Mouse (Mus musculus) E14TG2a.4 (cell line): ENCODE measurements around the gene Tcam1.
A peak's percentile ranks its signal among the peaks of the same experiment; 100 is the strongest.

Experiments
- H3K27me3 ChIP-seq: 2 replicates; pipeline ENCODE4 v1.6.1; 2014; ENCODE audit warnings: low read length, control low read depth; ENCODE audit not compliant: insufficient read depth
- H3K36me3 ChIP-seq: 2 replicates; pipeline ENCODE4 v1.6.1; 2014; ENCODE audit warnings: low read length, control low read depth; ENCODE audit not compliant: insufficient read depth
- H3K4me1 ChIP-seq: replicated peaks from 2 replicates; pipeline ENCODE4 v1.6.1; 2014; ENCODE audit warnings: low read depth, low read length, control low read depth
- H3K4me3 ChIP-seq: replicated peaks from 2 replicates; pipeline ENCODE4 v1.5.1; 2014; ENCODE audit warnings: mild to moderate bottlenecking, low read length
- H3K9me3 ChIP-seq: 2 replicates; pipeline ENCODE4 v1.6.1; 2014; ENCODE audit warnings: low read length, control low read depth
- CTCF ChIP-seq: conservative IDR thresholded peaks from 2 replicates; pipeline ENCODE4 v1.5.1; 2014; ENCODE audit warnings: low read length
- NANOG ChIP-seq: IDR thresholded peaks from 2 replicates; pipeline ENCODE4 v1.6.1; 2014; ENCODE audit warnings: borderline replicate concordance, low read length, mixed read lengths
- POU5F1 ChIP-seq: IDR thresholded peaks from 2 replicates; pipeline ENCODE4 v1.6.1; 2014; ENCODE audit warnings: low read length, borderline replicate concordance

Tcam1 gene

DNA sequence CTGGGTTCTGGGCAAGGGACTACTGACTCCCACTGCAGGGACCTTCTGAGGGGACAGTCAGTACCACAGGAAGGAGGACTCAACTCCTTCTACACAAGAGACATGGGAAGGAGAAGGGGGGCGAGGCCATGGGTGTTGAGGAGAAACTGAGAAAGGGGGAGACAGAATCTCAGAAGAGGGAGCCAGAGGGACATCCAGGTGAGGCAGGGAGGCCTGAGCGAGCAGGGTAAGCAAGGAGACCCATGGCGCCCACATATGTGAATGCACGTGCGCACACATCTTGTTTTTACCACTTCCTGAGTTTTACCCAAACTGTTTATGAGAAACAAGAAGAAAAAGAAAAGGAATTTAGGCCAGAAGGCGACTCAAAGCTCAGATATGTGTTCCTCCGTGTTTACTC is 41.3 kb downstream of the Tcam1 start:
- TF ChIP-seq CTCF: no peak
- peaks cover 37% of the 10 kb centered on the region for H3K4me1 ChIP-seq
- no peak overlapping the region for H3K4me3 ChIP-seq
- H3K27me3 ChIP-seq: peaks cover 49% of the 10 kb centered on the region
- no peaks in the 10 kb centered on the region for H3K9me3 ChIP-seq
- H3K36me3 ChIP-seq: no peaks in the 10 kb centered on the region

DNA sequence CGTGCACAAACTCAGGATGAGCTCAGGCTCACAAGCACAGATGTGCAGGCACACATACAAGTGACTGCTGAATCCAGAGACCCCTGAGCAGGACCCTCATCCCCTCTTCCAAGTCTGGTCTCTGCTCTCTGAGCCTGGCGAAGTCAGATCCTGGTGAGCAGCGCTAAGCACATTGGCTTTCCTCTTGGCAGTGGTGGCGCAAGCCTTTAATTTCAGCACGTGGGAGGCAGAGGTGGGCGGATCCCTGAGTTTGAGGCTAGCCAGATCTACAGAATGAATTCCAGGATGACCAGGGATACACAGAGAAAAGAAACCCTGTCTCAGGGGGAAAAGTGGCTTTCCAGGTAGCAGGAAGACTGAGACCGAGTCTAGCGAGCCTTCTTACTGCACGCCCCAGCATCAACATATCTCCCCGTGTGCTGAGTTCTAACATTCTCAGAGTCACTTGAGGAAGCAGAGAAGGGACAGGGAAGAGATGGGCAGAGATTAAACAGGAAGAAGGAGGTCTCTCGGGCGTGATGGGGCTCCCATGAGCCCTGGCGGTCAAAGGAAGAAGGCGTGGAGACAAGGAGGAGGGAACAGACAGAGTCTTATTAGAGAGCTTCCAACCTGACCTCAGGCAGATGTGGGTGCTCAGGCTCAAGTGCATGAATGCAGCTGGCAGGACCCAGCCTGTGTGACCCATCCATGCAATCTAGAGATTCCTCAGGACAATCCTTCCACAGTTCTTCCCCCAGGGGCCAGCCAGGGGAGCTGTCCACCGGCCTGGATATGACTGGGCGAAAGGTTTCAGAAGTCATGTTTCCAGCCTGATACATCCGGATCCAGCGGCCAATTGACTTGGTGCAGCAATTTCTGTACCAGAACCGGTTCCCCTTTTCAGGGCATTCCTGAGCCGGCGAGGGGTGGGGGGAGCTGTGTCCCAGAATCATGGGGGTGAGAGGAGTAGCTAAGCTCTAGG is 42.2 kb downstream of the Tcam1 start:
- no peaks in the 10 kb centered on the region for H3K36me3 ChIP-seq
- TF ChIP-seq CTCF (no peak), NANOG (no peak), POU5F1 (no peak)
- peaks cover 28% of the 10 kb centered on the region for H3K4me1 ChIP-seq
- H3K9me3 ChIP-seq: no peaks in the 10 kb centered on the region
- no peak overlapping the region; the same call in 1 of the 2 replicates for H3K4me3 ChIP-seq
- peaks cover 53% of the 10 kb centered on the region for H3K27me3 ChIP-seq

DNA sequence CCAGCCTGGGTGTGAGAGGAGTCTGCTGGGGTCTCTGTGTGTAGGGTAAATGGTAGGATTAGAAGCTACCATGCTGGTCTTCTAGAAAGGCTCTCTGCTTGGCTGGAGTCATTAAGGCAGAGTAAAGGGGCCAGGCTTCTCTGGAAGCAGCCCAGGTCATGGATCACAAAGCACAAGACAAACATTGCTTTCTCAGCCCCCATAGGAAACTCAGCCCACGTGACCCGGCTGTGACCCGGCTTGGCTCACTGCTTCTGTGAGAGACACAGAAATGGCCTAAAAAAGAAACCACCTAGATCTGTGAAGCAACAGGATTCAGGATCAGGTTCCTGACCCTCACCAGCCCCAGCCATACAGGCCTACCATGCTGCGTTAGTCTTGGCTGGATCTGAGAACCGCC is 48.4 kb downstream of the Tcam1 start:
- Histone ChIP-seq H3K27me3 (peaks cover 32% of the 10 kb centered on the region), H3K4me3 (no peak overlapping the region), H3K36me3 (no peaks in the 10 kb centered on the region), H3K4me1 (peaks cover 27% of the 10 kb centered on the region), H3K9me3 (no peaks in the 10 kb centered on the region)
- TF ChIP-seq POU5F1 (no peak), NANOG (no peak), CTCF (no peak)

DNA sequence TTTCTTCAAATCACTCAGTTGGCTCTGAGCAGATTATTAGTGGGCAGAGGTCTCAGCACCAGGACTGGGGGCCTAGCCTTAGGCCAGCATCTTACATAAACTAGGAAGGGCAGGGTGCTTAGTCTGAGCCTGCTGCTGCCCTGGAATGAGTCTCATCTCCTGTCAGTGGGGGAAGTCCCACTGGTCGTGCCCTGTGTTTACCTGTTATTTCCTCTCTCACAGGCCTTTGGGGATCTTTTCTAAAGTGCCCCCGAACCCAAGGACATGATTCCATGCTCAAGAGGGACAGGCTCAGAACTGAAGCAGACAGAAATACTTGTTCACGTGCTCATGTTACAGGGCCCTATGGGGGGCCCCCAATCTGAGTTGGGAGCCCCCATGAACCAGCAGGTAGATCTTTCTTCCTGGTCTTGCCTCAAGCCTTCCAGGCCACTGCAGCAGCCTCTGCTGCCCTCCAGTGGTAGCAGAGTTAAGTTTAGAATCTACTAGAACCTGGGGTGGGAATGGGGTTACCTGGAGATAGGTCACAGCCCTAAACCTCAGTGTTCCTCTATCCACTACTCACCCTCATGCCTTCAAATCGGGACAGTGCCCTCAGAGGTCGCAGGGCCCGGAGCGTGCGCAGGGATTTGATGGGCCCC is 49.2 kb downstream of the Tcam1 start:
- Histone ChIP-seq H3K36me3 (no peaks in the 10 kb centered on the region), H3K9me3 (no peaks in the 10 kb centered on the region), H3K4me3 (no peak overlapping the region), H3K4me1 (peaks cover 25% of the 10 kb centered on the region), H3K27me3 (peaks cover 28% of the 10 kb centered on the region)
- TF ChIP-seq CTCF (peak; percentile 47), POU5F1 (no peak)

DNA sequence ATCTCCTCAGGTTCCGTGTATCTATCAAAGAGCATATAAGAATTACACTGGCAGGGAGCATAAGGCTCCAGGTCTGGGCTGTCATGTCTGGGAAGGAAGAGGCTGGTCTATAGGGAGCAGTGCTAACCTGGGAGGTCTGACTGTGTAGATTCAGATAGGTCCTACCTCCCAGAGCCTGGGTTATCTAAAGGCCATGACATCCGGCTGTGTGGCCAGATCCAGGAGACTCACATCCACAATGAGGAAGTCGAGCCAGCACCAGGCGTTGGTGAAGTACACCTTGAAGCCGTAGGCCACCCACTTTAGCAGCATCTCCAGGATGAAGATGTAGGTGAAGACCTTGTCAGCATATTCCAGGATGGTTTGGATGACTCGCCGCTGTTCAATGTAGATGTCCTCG is 50.0 kb downstream of the Tcam1 start:
- H3K27me3 ChIP-seq: peaks cover 27% of the 10 kb centered on the region
- peaks cover 25% of the 10 kb centered on the region for H3K4me1 ChIP-seq
- no peak for TF ChIP-seq POU5F1
- TF ChIP-seq NANOG: no peak
- no peak for TF ChIP-seq CTCF
- no peak overlapping the region for H3K4me3 ChIP-seq
- no peaks in the 10 kb centered on the region for H3K9me3 ChIP-seq
- H3K36me3 ChIP-seq: no peaks in the 10 kb centered on the region

DNA sequence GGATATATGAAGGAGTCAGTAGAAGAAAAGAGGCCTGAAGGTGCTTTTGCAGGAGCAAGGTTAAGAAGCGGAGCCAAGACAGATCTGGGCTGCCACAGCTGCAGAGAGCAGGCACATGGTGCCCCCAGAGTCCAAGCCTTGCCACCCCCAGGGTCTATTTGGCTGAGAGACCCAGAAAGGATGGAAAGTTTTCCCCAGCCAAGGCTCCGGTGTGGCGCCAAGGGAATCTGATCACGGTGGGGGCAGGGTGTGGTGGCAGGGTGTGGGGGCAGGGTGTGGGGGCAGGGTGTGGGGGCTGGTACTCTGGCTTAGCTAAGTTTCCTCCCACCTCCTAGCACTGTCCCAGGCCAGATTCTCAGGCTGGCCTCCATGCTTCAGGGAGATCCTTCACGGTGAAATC is 52.0 kb downstream of the Tcam1 start:
- Histone ChIP-seq H3K36me3 (no peaks in the 10 kb centered on the region), H3K9me3 (no peaks in the 10 kb centered on the region), H3K4me3 (no peak overlapping the region), H3K4me1 (peaks cover 25% of the 10 kb centered on the region), H3K27me3 (peaks cover 26% of the 10 kb centered on the region)
- TF ChIP-seq CTCF (no peak), NANOG (no peak), POU5F1 (no peak)

DNA sequence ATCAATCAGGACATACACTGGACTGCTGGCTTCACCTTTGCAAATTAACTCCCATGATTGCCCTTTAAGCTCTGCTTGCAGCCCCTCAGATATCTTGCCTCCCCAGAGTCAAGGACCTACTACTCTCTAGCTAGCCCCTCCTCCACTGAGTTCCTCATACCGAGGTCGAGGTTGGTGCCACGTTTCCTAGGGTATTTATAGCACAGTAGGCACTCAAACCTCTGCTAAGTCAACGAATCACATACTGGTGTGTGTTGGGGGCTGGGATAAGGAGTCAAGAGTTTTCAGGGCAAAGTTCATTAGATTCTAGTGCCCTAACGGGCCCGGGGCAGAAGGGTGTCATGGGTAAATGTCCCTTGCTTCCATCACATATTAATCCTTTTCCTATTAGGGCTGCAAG is 52.7 kb downstream of the Tcam1 start:
- Histone ChIP-seq H3K36me3 (no peaks in the 10 kb centered on the region), H3K4me3 (no peak overlapping the region), H3K27me3 (peaks cover 25% of the 10 kb centered on the region), H3K9me3 (no peaks in the 10 kb centered on the region), H3K4me1 (peaks cover 25% of the 10 kb centered on the region)
- no peak for TF ChIP-seq POU5F1
- TF ChIP-seq NANOG: no peak
- no peak for TF ChIP-seq CTCF

DNA sequence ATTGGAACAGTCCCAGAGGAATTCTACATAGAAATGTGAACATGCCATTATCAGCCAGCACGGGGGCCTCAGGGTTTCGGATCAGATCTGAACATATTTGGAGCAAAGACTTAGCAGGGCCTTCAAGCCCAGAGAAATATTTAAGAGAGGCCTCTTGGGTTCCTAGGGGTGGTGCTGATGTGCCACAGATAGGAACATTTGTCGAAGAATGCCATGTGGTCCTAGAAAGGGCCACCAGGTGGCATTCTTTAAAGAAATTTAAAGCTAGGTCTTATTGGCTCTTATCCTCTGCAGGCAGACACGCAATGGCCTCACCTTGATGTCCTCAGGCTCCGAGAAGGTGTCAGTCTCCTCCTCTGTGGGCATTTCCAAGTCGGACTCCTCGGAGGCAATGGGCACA is 53.2 kb downstream of the Tcam1 start:
- peaks cover 25% of the 10 kb centered on the region for H3K27me3 ChIP-seq
- H3K36me3 ChIP-seq: no peaks in the 10 kb centered on the region
- TF ChIP-seq CTCF (peak; percentile 26), NANOG (no peak)
- H3K4me1 ChIP-seq: peaks cover 25% of the 10 kb centered on the region
- H3K9me3 ChIP-seq: no peaks in the 10 kb centered on the region
- no peak overlapping the region for H3K4me3 ChIP-seq

DNA sequence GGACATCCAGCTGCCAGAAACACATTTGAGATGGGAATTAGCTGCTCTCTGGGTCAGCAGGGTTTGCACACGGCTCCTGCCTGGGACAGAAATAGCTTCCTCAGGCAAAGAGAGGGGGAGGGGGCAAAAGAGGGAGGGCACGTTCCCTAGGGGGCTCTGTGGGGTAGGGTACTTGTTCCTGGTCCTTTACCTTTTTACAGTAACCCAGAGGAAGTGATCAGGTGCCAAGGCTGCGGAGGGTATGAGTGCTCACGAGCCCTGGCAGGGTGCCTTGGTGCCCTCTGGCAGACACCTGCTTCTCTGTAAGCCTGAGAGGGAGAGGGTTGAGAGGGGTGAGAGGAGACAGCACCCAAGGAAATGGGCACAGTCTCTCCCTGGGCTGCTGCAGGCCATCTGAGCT is 56.0 kb downstream of the Tcam1 start:
- Histone ChIP-seq H3K4me3 (no peak overlapping the region), H3K4me1 (peaks cover 16% of the 10 kb centered on the region), H3K36me3 (no peaks in the 10 kb centered on the region), H3K27me3 (peaks cover 16% of the 10 kb centered on the region), H3K9me3 (no peaks in the 10 kb centered on the region)
- TF ChIP-seq NANOG (no peak), CTCF (no peak), POU5F1 (no peak)
